Mouse (Mus musculus): ENCODE results near the gene Zglp1. TPM values are rescaled to one million over a fixed set of nuclear protein-coding genes. Genes with fewer than 3 reads are reported as not detected.

Zglp1 gene
- 0.49 TPM in 1 of 3 replicates, not detected in the others for total RNA-seq (2017)

GRCm38 (mm10) chr9:21067006-21067684 is at the start of gene Zglp1:
Gene Zglp1, minus strand, starts transcription at chr9:21067093.
- no peak for ATAC-seq (replicated peaks; ENCODE audit: insufficient number of reproducible peaks, low FRiP score, low TSS enrichment, poor library complexity, severe bottlenecking)

GRCm38 (mm10) chr9:21115105-21115504 is 48.2 kb upstream of the Zglp1 start:
- no peak for ATAC-seq (replicated peaks; ENCODE audit: insufficient number of reproducible peaks, low FRiP score, low TSS enrichment, poor library complexity, severe bottlenecking)

- ATAC-seq (replicated peaks; ENCODE audit: insufficient number of reproducible peaks, low FRiP score, low TSS enrichment, poor library complexity, severe bottlenecking): no peak
These were observed 47.3 kb upstream of the Zglp1 start for GRCm38 (mm10) chr9:21114190-21114589.

GRCm38 (mm10) chr9:21113751-21114150 is 46.9 kb upstream of the Zglp1 start:
- ATAC-seq (replicated peaks; ENCODE audit: insufficient number of reproducible peaks, low FRiP score, low TSS enrichment, poor library complexity, severe bottlenecking): no peak

GRCm38 (mm10) chr9:21107607-21108237 is 40.8 kb upstream of the Zglp1 start:
- ATAC-seq (replicated peaks; ENCODE audit: insufficient number of reproducible peaks, low FRiP score, low TSS enrichment, poor library complexity, severe bottlenecking): no peak

GRCm38 (mm10) chr9:21105760-21106564 is 39.1 kb upstream of the Zglp1 start:
- ATAC-seq (replicated peaks; ENCODE audit: insufficient number of reproducible peaks, low FRiP score, low TSS enrichment, poor library complexity, severe bottlenecking): no peak

- ATAC-seq (replicated peaks; ENCODE audit: insufficient number of reproducible peaks, low FRiP score, low TSS enrichment, poor library complexity, severe bottlenecking): no peak
These were observed 37.9 kb upstream of the Zglp1 start for GRCm38 (mm10) chr9:21104814-21105213.

GRCm38 (mm10) chr9:21102076-21102475 is 35.2 kb upstream of the Zglp1 start:
- no peak for ATAC-seq (replicated peaks; ENCODE audit: insufficient number of reproducible peaks, low FRiP score, low TSS enrichment, poor library complexity, severe bottlenecking)

GRCm38 (mm10) chr9:21100447-21101161 is 33.7 kb upstream of the Zglp1 start:
- ATAC-seq (replicated peaks; ENCODE audit: insufficient number of reproducible peaks, low FRiP score, low TSS enrichment, poor library complexity, severe bottlenecking): peak; percentile 52

GRCm38 (mm10) chr9:21097793-21098192 is 30.9 kb upstream of the Zglp1 start:
- no peak for ATAC-seq (replicated peaks; ENCODE audit: insufficient number of reproducible peaks, low FRiP score, low TSS enrichment, poor library complexity, severe bottlenecking)

- ATAC-seq (replicated peaks; ENCODE audit: insufficient number of reproducible peaks, low FRiP score, low TSS enrichment, poor library complexity, severe bottlenecking): no peak
These were observed 29.1 kb upstream of the Zglp1 start for GRCm38 (mm10) chr9:21095958-21096357.

- no peak for ATAC-seq (replicated peaks; ENCODE audit: insufficient number of reproducible peaks, low FRiP score, low TSS enrichment, poor library complexity, severe bottlenecking)
These were observed 26.5 kb upstream of the Zglp1 start for GRCm38 (mm10) chr9:21093423-21093822.

- ATAC-seq (replicated peaks; ENCODE audit: insufficient number of reproducible peaks, low FRiP score, low TSS enrichment, poor library complexity, severe bottlenecking): peak; percentile 98
These were observed 24.9 kb upstream of the Zglp1 start, which contains the start of the genes Gm38431 and Raver1 for GRCm38 (mm10) chr9:21091707-21092320. Gene Gm38431, minus strand, starts transcription at chr9:21091997. Gene Raver1, minus strand, starts transcription at chr9:21092008.

GRCm38 (mm10) chr9:21090972-21091706 is 24.2 kb upstream of the Zglp1 start:
- ATAC-seq (replicated peaks; ENCODE audit: insufficient number of reproducible peaks, low FRiP score, low TSS enrichment, poor library complexity, severe bottlenecking): no peak

- no peak for ATAC-seq (replicated peaks; ENCODE audit: insufficient number of reproducible peaks, low FRiP score, low TSS enrichment, poor library complexity, severe bottlenecking)
These were observed 23.6 kb upstream of the Zglp1 start for GRCm38 (mm10) chr9:21090537-21090936.

GRCm38 (mm10) chr9:21083324-21083723 is 16.4 kb upstream of the Zglp1 start:
- ATAC-seq (replicated peaks; ENCODE audit: insufficient number of reproducible peaks, low FRiP score, low TSS enrichment, poor library complexity, severe bottlenecking): no peak

- ATAC-seq (replicated peaks; ENCODE audit: insufficient number of reproducible peaks, low FRiP score, low TSS enrichment, poor library complexity, severe bottlenecking): no peak
These were observed 14.2 kb upstream of the Zglp1 start for GRCm38 (mm10) chr9:21081127-21081526.

GRCm38 (mm10) chr9:21075625-21076024 is 8.7 kb upstream of the Zglp1 start:
- ATAC-seq (replicated peaks; ENCODE audit: insufficient number of reproducible peaks, low FRiP score, low TSS enrichment, poor library complexity, severe bottlenecking): no peak
